Mouse (Mus musculus) forebrain, embryonic 15.5 days (tissue): Measurements from ENCODE around the gene Iqcb1. TPM values are rescaled to one million over a fixed set of nuclear protein-coding genes. Genes with fewer than 3 reads are reported as not detected.

ENCODE experiments used
- ATAC-seq: fragments of 200-750 bp; cut with Nextera tagmentation; replicated peaks from 2 replicates; pipeline ENCODE4 v1.8.0; 2017; ENCODE audit warnings: mild to moderate bottlenecking, moderate TSS enrichment, moderate library complexity
- H3K27ac ChIP-seq: fragments of 300-500 bp; sonication (generic); replicated peaks from 2 replicates; pipeline ENCODE4 v1.5.1; 2015; ENCODE audit warnings: mild to moderate bottlenecking, inconsistent platforms
- H3K27me3 ChIP-seq: fragments of 300-500 bp; sonication (generic); 2 replicates; pipeline ENCODE4 v1.6.1; 2015; ENCODE audit warnings: inconsistent platforms
- H3K36me3 ChIP-seq: fragments of 300-500 bp; sonication (generic); 2 replicates; pipeline ENCODE4 v1.6.1; 2015; ENCODE audit warnings: mild to moderate bottlenecking, inconsistent platforms
- H3K4me1 ChIP-seq: fragments of 300-500 bp; sonication (generic); 2 replicates; pipeline ENCODE4 v1.6.1; 2015; ENCODE audit warnings: inconsistent platforms
- H3K4me2 ChIP-seq: fragments of 300-500 bp; sonication (generic); replicated peaks from 2 replicates; pipeline ENCODE4 v1.6.1; 2015; ENCODE audit warnings: mild to moderate bottlenecking, inconsistent platforms
- H3K4me3 ChIP-seq: fragments of 300-500 bp; sonication (generic); 2 replicates; pipeline ENCODE4 v1.5.1; 2015; ENCODE audit warnings: mild to moderate bottlenecking, inconsistent platforms
- H3K9ac ChIP-seq: fragments of 300-500 bp; sonication (generic); replicated peaks from 2 replicates; pipeline ENCODE4 v1.6.1; 2015; ENCODE audit warnings: mild to moderate bottlenecking, inconsistent platforms
- H3K9me3 ChIP-seq: fragments of 300-500 bp; sonication (generic); 2 replicates; pipeline ENCODE4 v1.6.1; 2016; ENCODE audit warnings: inconsistent platforms
- WGBS: fragments of 180-500 bp; shearing (Covaris S2); methylation state at CpG from one replicate; pipeline ENCODE4 v1.1.7; 2015; ENCODE audit warnings: mixed read lengths; 5-methylcytosine and 5-hydroxymethylcytosine counted together
- polyA plus RNA-seq: library from polyadenylated mRNA; unstranded; fragments of >200 nt; fragmentation: Nextera tagmentation; extraction: Ambion mirVana; gene quantifications from 2 replicates; pipeline ENCODE4 v1.2.1, GENCODE M21; 2015

Iqcb1 gene
- 55.8 and 59.1 TPM in 2 replicates for polyA plus RNA-seq

- Histone ChIP-seq H3K36me3 (peaks cover 7% of the 10 kb centered on the region; the same call in 1 of the 2 replicates), H3K27ac (peak within 1 kb of the TSS; percentile 75), H3K4me3 (peak within 1 kb of the TSS; percentile 96), H3K4me1 (peaks cover 24% of the 10 kb centered on the region), H3K27me3 (no peaks in the 10 kb centered on the region), H3K9me3 (no peaks in the 10 kb centered on the region), H3K4me2 (peak within 1 kb of the TSS; percentile 81), H3K9ac (peak within 1 kb of the TSS; percentile 97)
- ATAC-seq: peak; percentile 99
- WGBS: under 1% methylated on average over 63 of the region's 64 CpGs
Observed at GRCm38 (mm10) chr16:36828054-36828786, at the start of gene Iqcb1. TSS of gene Iqcb1 (plus strand) at chr16:36828385.

- Histone ChIP-seq H3K27ac (peak overlapping the region; percentile 78), H3K36me3 (no peaks in the 10 kb centered on the region), H3K9me3 (no peaks in the 10 kb centered on the region), H3K9ac (peak overlapping the region; percentile 29; the same call in 1 of the 2 replicates), H3K4me3 (peak overlapping the region; percentile 33), H3K4me2 (peak overlapping the region; percentile 33), H3K27me3 (no peaks in the 10 kb centered on the region), H3K4me1 (peaks cover 18% of the 10 kb centered on the region)
- 35% methylated on average over 2 of the region's 2 CpGs for WGBS
- peak; percentile 21; the same call in 1 of the 2 replicates for ATAC-seq
Observed at GRCm38 (mm10) chr16:36784146-36784545, 44.0 kb upstream of the Iqcb1 start.

GRCm38 (mm10) chr16:36784594-36785313, 43.4 kb upstream of the Iqcb1 start, which contains the start of gene Slc15a2:
TSS of gene Slc15a2 (minus strand) at chr16:36784962.
- WGBS: 47% methylated on average over 10 of the region's 10 CpGs

GRCm38 (mm10) chr16:36786466-36786865, 41.7 kb upstream of the Iqcb1 start:
- no peak for ATAC-seq
- WGBS: 91% methylated on average over 7 of the region's 7 CpGs
- H3K9ac ChIP-seq: no peak overlapping the region

More at GRCm38 (mm10) chr16:36784594-36785313, 43.4 kb upstream of the Iqcb1 start, which contains the start of gene Slc15a2:
- Histone ChIP-seq H3K4me3 (peak within 1 kb of the TSS; percentile 33), H3K27ac (peak within 1 kb of the TSS; percentile 78), H3K4me1 (peaks cover 18% of the 10 kb centered on the region), H3K27me3 (no peaks in the 10 kb centered on the region), H3K9me3 (no peaks in the 10 kb centered on the region), H3K9ac (peak within 1 kb of the TSS; percentile 29; the same call in 1 of the 2 replicates), H3K4me2 (peak within 1 kb of the TSS; percentile 33), H3K36me3 (no peaks in the 10 kb centered on the region)
- ATAC-seq: peak; percentile 94

GRCm38 (mm10) chr16:36790166-36790565, 38.0 kb upstream of the Iqcb1 start:
- no peak overlapping the region for H3K4me3 ChIP-seq
- H3K36me3 ChIP-seq: no peaks in the 10 kb centered on the region
- no peak overlapping the region for H3K4me2 ChIP-seq
- 93% methylated on average over 4 of the region's 4 CpGs for WGBS
- H3K9ac ChIP-seq: no peak overlapping the region
- H3K27ac ChIP-seq: no peak overlapping the region
- ATAC-seq: no peak
- H3K9me3 ChIP-seq: no peaks in the 10 kb centered on the region
- no peaks in the 10 kb centered on the region for H3K27me3 ChIP-seq
- peaks cover 3% of the 10 kb centered on the region for H3K4me1 ChIP-seq

More at GRCm38 (mm10) chr16:36786466-36786865, 41.7 kb upstream of the Iqcb1 start:
- Histone ChIP-seq H3K27me3 (no peaks in the 10 kb centered on the region), H3K4me2 (no peak overlapping the region), H3K4me1 (peaks cover 18% of the 10 kb centered on the region), H3K36me3 (no peaks in the 10 kb centered on the region), H3K9me3 (no peaks in the 10 kb centered on the region), H3K4me3 (no peak overlapping the region), H3K27ac (no peak overlapping the region)

- Histone ChIP-seq H3K9ac (no peak overlapping the region), H3K27me3 (no peaks in the 10 kb centered on the region), H3K4me3 (no peak overlapping the region), H3K36me3 (no peaks in the 10 kb centered on the region), H3K4me2 (no peak overlapping the region), H3K4me1 (no peaks in the 10 kb centered on the region), H3K9me3 (no peaks in the 10 kb centered on the region), H3K27ac (no peak overlapping the region)
- WGBS: 88% methylated on average over 2 of the region's 2 CpGs
- ATAC-seq: no peak
Observed at GRCm38 (mm10) chr16:36794976-36795375, 33.2 kb upstream of the Iqcb1 start.

- Histone ChIP-seq H3K4me2 (no peak overlapping the region), H3K4me3 (no peak overlapping the region), H3K9me3 (no peaks in the 10 kb centered on the region), H3K27ac (no peak overlapping the region), H3K36me3 (no peaks in the 10 kb centered on the region), H3K27me3 (no peaks in the 10 kb centered on the region), H3K9ac (no peak overlapping the region), H3K4me1 (no peaks in the 10 kb centered on the region)
- no peak for ATAC-seq
- 79% methylated on average over 2 of the region's 2 CpGs for WGBS
Observed at GRCm38 (mm10) chr16:36798334-36798733, 29.9 kb upstream of the Iqcb1 start.

GRCm38 (mm10) chr16:36802361-36802760, 25.8 kb upstream of the Iqcb1 start:
- WGBS: 88% methylated on average over 3 of the region's 3 CpGs
- Histone ChIP-seq H3K27me3 (no peaks in the 10 kb centered on the region), H3K9me3 (no peaks in the 10 kb centered on the region), H3K36me3 (no peaks in the 10 kb centered on the region), H3K4me1 (no peaks in the 10 kb centered on the region), H3K27ac (no peak overlapping the region), H3K4me3 (no peak overlapping the region), H3K9ac (no peak overlapping the region), H3K4me2 (no peak overlapping the region)
- no peak for ATAC-seq

GRCm38 (mm10) chr16:36808616-36809015, 19.6 kb upstream of the Iqcb1 start:
- Histone ChIP-seq H3K4me1 (no peaks in the 10 kb centered on the region), H3K27me3 (no peaks in the 10 kb centered on the region), H3K9ac (no peak overlapping the region), H3K36me3 (no peaks in the 10 kb centered on the region), H3K4me2 (no peak overlapping the region), H3K27ac (no peak overlapping the region), H3K4me3 (no peak overlapping the region), H3K9me3 (no peaks in the 10 kb centered on the region)
- ATAC-seq: no peak
- WGBS: 90% methylated on average over 3 of the region's 3 CpGs

- Histone ChIP-seq H3K9me3 (no peaks in the 10 kb centered on the region), H3K27ac (no peak overlapping the region), H3K4me1 (no peaks in the 10 kb centered on the region), H3K4me3 (no peak overlapping the region), H3K9ac (no peak overlapping the region), H3K36me3 (no peaks in the 10 kb centered on the region), H3K27me3 (no peaks in the 10 kb centered on the region), H3K4me2 (no peak overlapping the region)
- no peak for ATAC-seq
- WGBS: 65% methylated on average over 3 of the region's 3 CpGs
Observed at GRCm38 (mm10) chr16:36813680-36814079, 14.5 kb upstream of the Iqcb1 start.

- H3K36me3 ChIP-seq: no peaks in the 10 kb centered on the region
- H3K9ac ChIP-seq: no peak overlapping the region
- no peak overlapping the region for H3K27ac ChIP-seq
- no peak overlapping the region for H3K4me3 ChIP-seq
- no peaks in the 10 kb centered on the region for H3K27me3 ChIP-seq
- no peak overlapping the region for H3K4me2 ChIP-seq
- peak; percentile 75 for ATAC-seq
- H3K9me3 ChIP-seq: no peaks in the 10 kb centered on the region
- no peaks in the 10 kb centered on the region for H3K4me1 ChIP-seq
Observed at GRCm38 (mm10) chr16:36816916-36817315, 11.3 kb upstream of the Iqcb1 start.

GRCm38 (mm10) chr16:36817321-36817926, 10.8 kb upstream of the Iqcb1 start:
- Histone ChIP-seq H3K27me3 (no peaks in the 10 kb centered on the region), H3K4me1 (no peaks in the 10 kb centered on the region), H3K9me3 (no peaks in the 10 kb centered on the region), H3K36me3 (no peaks in the 10 kb centered on the region), H3K4me2 (no peak overlapping the region), H3K4me3 (no peak overlapping the region), H3K27ac (no peak overlapping the region), H3K9ac (no peak overlapping the region)
- 14% methylated on average over 7 of the region's 7 CpGs for WGBS
- ATAC-seq: peak; percentile 97
